Mouse (Mus musculus) hindbrain, embryonic 16.5 days (tissue): ENCODE measurements around the gene Slx1b. TPM values are rescaled to one million over a fixed set of nuclear protein-coding genes. Genes with fewer than 3 reads are reported as not detected.

ENCODE experiments used
- ATAC-seq: fragments of 200-750 bp; cut with Nextera tagmentation; 2 replicates; pipeline ENCODE4 v1.8.0; 2017; ENCODE audit warnings: moderate TSS enrichment, moderate library complexity
- H3K27ac ChIP-seq: fragments of 300-500 bp; sonication (generic); 2 replicates; pipeline ENCODE4 v1.5.1; 2014; ENCODE audit warnings: low read depth, mild to moderate bottlenecking, control low read depth, low read length, moderate library complexity
- H3K27me3 ChIP-seq: fragments of 300-500 bp; sonication (generic); replicated peaks from 2 replicates; pipeline ENCODE4 v1.6.1; 2014; ENCODE audit warnings: low read length; ENCODE audit not compliant: control insufficient read depth, insufficient read depth
- H3K36me3 ChIP-seq: fragments of 300-500 bp; sonication (generic); 2 replicates; pipeline ENCODE4 v1.6.1; 2014; ENCODE audit warnings: mild to moderate bottlenecking, low read length, moderate library complexity, mixed read lengths; ENCODE audit not compliant: control insufficient read depth, insufficient read depth
- H3K4me1 ChIP-seq: fragments of 300-500 bp; sonication (generic); 2 replicates; pipeline ENCODE4 v1.6.1; 2014; ENCODE audit warnings: low read depth, low read length; ENCODE audit not compliant: control insufficient read depth, insufficient read depth
- H3K4me2 ChIP-seq: fragments of 300-500 bp; sonication (generic); 2 replicates; pipeline ENCODE4 v1.6.1; 2014; ENCODE audit warnings: mild to moderate bottlenecking, low read length, control low read depth, moderate library complexity
- H3K4me3 ChIP-seq: fragments of 300-500 bp; sonication (generic); 2 replicates; pipeline ENCODE4 v1.5.1; 2014; ENCODE audit warnings: mild to moderate bottlenecking, low read length, control low read depth, moderate library complexity
- H3K9ac ChIP-seq: fragments of 300-500 bp; sonication (generic); 2 replicates; pipeline ENCODE4 v1.6.1; 2014; ENCODE audit warnings: low read depth, mild to moderate bottlenecking, control low read depth, low read length, moderate library complexity
- H3K9me3 ChIP-seq: fragments of 300-500 bp; sonication (generic); 2 replicates; pipeline ENCODE4 v1.6.1; 2014; ENCODE audit warnings: mild to moderate bottlenecking, low read length, moderate library complexity; ENCODE audit not compliant: control insufficient read depth
- WGBS: fragments of 180-500 bp; shearing (Covaris S2); extraction: QIAGEN DNeasy Blood & Tissue Kit; methylation state at CpG from one replicate; pipeline ENCODE4 v1.1.7; 2014; 5-methylcytosine and 5-hydroxymethylcytosine counted together
- polyA plus RNA-seq: library from polyadenylated mRNA; unstranded; fragments of >200 nt; fragmentation: Nextera tagmentation; extraction: Ambion mirVana; gene quantifications from 2 replicates; pipeline ENCODE4 v1.2.1, GENCODE M21; 2015

Gene Slx1b
- polyA plus RNA-seq, 1 experiment from 2014 or later: 13.4 TPM

DNA sequence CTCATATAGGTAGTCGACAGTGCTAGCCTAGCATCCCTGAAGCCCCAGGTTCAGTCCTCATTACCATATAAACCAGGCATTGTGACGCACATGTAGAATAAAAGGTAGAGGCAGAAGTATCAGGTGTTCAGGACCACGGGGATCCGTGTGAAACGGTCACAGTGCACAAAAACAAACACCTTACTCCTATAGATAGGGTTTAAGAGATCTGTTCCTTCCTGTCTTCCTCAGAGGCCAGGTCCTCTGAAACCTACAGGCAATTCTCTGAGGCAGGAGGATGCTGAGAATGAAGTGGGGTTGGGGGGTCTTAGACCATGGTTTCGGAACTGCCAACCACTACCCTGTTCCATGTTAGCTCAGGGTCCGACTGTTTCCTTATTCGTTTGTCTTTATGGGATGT, 2.3 kb upstream of the Slx1b start:
- Histone ChIP-seq H3K36me3 (peaks cover 9% of the 10 kb centered on the region; the same call in 1 of the 2 replicates), H3K4me1 (peaks cover 45% of the 10 kb centered on the region), H3K27me3 (no peaks in the 10 kb centered on the region), H3K9me3 (no peaks in the 10 kb centered on the region), H3K27ac (no peak overlapping the region), H3K9ac (no peak overlapping the region), H3K4me3 (no peak overlapping the region), H3K4me2 (no peak overlapping the region)
- 93% methylated on average over 8 of the region's 8 CpGs for WGBS
- ATAC-seq: no peak

DNA sequence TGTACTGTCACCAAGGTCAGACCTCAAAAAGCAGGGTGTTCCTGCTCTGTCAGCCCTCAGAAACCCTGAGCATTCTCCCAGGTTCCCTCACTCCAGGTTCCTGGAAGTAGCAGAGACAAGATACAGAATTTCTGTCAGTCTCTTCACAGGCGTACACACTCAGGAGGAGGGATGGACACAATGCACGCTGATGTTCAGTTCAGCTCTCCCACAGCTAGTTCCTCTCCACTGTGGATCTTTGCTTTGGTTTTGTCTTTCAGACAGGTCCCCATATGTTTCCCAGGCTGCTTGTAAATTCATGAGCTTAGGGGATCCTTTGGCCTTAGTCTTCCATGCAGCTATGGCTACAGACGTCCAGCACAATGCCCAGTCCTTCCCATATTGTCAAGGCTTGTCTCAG, 1.3 kb upstream of the Slx1b start:
- peak overlapping the region; percentile 53 for H3K4me3 ChIP-seq
- no peak overlapping the region for H3K9ac ChIP-seq
- H3K4me2 ChIP-seq: peak overlapping the region; percentile 89
- WGBS: 74% methylated on average over 3 of the region's 3 CpGs
- H3K27me3 ChIP-seq: no peaks in the 10 kb centered on the region
- no peak overlapping the region for H3K27ac ChIP-seq
- no peaks in the 10 kb centered on the region for H3K9me3 ChIP-seq
- no peak for ATAC-seq
- H3K4me1 ChIP-seq: peaks cover 35% of the 10 kb centered on the region
- H3K36me3 ChIP-seq: peaks cover 13% of the 10 kb centered on the region

DNA sequence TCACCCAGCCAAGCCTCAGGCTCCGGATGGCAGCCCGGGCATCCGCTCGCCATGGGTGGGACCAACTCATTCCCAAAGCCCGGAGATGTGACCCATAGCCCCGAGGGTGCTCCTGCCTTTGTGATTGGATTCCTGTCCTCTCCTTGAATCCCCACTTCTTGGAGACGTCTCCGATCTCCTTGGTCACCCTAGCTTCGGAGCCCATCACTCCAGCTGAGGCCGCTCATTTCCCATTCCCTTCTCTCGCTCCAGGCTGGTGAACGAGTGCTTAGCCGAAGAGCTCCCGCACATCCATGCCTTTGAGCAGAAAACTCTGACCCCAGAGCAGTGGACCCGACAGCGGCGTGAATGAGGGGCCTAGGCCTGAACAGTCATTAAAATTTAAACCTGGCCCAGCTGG, 719 bp upstream of the Slx1b start:
- Histone ChIP-seq H3K4me2 (peak overlapping the region; percentile 89), H3K27me3 (no peaks in the 10 kb centered on the region), H3K36me3 (peaks cover 17% of the 10 kb centered on the region), H3K4me1 (peaks cover 29% of the 10 kb centered on the region), H3K9ac (peak overlapping the region; percentile 84), H3K27ac (peak overlapping the region; percentile 72), H3K4me3 (peak overlapping the region; percentile 53), H3K9me3 (no peaks in the 10 kb centered on the region)
- 5% methylated on average over 17 of the region's 17 CpGs for WGBS
- no peak for ATAC-seq

DNA sequence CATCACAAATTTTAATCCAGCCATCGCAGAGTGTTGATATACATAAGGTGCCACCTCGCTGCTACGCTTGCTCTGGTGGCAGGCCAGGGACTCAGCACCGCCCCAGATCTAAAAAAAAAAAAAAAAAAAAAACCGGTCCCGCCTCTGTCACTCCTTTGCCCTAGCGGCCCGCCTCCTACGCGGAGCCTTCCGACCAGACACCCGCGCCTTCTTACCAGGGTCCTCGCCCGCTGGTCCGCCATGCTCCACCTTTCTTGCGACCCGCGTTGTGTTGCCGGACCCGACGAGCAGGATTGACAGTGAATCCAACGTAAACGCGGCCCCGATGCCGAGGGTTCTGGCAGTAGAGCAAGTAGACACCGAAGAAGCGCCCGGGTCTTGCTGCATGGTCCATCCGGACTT, 373 bp downstream of the Slx1b start, which contains the start of gene Bola2:
TSS of gene Bola2 (plus strand) at position 192 of the 402 bp plus-strand sequence.
- H3K4me3 ChIP-seq: peak within 1 kb of the TSS; percentile 53
- peaks cover 22% of the 10 kb centered on the region for H3K36me3 ChIP-seq
- H3K4me1 ChIP-seq: peaks cover 24% of the 10 kb centered on the region
- peak within 1 kb of the TSS; percentile 85 for H3K27ac ChIP-seq
- 0% methylated on average over 31 of the region's 31 CpGs for WGBS
- H3K4me2 ChIP-seq: peak within 1 kb of the TSS; percentile 89
- no peaks in the 10 kb centered on the region for H3K27me3 ChIP-seq
- peak; percentile 31 for ATAC-seq
- H3K9ac ChIP-seq: peak within 1 kb of the TSS; percentile 84
- no peaks in the 10 kb centered on the region for H3K9me3 ChIP-seq

DNA sequence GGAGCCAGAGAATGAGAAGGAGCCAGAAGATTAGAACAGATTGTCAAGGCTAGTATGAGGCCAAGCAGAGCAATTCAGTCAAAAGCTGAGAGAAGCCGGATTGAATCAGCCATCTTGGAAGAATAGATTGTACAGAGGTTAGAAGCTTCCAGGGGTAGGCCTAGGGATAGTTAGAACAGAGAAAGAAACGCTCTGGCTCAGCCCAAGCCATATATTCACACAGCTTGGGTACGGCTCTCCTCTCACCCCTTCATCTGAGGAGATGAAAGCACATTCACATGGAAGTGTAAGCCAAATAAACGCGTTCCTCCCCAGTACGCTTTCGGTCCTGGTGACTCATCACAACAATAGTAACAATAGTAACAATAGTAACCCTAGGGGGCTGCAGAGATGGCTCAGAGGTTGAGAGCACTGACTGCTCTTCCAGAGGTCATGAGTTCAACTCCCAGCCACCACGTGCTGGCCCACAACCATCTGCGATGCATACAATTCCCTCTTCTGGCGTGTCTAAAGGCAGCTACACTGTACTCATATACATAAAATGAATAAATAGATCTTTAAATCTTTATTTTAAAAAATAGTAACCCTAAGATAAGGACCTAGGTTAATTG, 1.0 kb downstream of the Slx1b start:
- Histone ChIP-seq H3K9ac (peak overlapping the region; percentile 73), H3K9me3 (no peaks in the 10 kb centered on the region), H3K4me1 (peaks cover 24% of the 10 kb centered on the region), H3K4me3 (peak overlapping the region; percentile 53), H3K4me2 (peak overlapping the region; percentile 89), H3K27me3 (no peaks in the 10 kb centered on the region), H3K36me3 (peaks cover 17% of the 10 kb centered on the region), H3K27ac (no peak overlapping the region)
- no peak for ATAC-seq
- 14% methylated on average over 10 of the region's 10 CpGs for WGBS

DNA sequence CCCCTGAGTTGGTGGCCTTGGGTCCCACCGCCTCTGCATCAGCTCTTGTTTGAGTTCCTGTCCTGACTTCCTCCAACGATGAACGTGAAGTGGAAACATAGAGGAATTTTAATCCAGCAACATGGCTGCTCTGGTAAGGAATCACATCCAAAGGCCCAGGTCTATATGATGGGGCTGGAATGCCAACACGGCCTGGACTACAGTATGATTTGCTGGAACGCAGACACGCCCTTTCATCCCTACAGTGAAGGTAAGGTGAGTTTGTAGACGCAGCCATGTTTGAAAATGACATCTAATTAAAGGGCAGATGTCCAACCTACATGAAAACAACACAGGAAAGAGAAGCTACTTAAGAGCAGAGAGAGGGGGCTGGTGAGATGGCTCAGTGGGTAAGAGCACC, 1.8 kb downstream of the Slx1b start:
- no peak for ATAC-seq
- H3K4me3 ChIP-seq: no peak overlapping the region
- H3K36me3 ChIP-seq: peaks cover 13% of the 10 kb centered on the region
- peak overlapping the region; percentile 33 for H3K4me2 ChIP-seq
- peaks cover 24% of the 10 kb centered on the region for H3K4me1 ChIP-seq
- no peak overlapping the region for H3K27ac ChIP-seq
- H3K27me3 ChIP-seq: no peaks in the 10 kb centered on the region
- no peaks in the 10 kb centered on the region for H3K9me3 ChIP-seq
- no peak overlapping the region for H3K9ac ChIP-seq
- 85% methylated on average over 7 of the region's 7 CpGs for WGBS

DNA sequence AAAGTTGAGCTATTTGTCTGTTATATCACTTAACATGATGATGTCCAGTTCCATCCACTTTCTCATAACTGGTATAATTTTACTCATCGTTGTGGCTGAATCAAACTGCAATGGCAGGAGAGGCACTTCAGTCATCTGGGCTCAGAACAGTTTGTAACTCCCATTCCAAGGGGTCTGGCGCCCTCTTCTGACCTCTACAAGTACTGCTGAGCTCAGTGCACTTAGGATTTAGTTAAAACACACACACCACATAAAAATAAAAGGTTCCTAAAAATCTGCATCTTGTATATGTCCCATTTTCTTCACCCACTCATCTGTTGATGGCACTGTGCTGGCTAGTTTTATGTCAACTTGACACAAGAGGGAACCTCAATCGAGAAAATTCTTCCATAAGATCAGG, 2.3 kb downstream of the Slx1b start:
- Histone ChIP-seq H3K27ac (no peak overlapping the region), H3K36me3 (peaks cover 13% of the 10 kb centered on the region), H3K9me3 (no peaks in the 10 kb centered on the region), H3K9ac (no peak overlapping the region), H3K27me3 (no peaks in the 10 kb centered on the region), H3K4me2 (no peak overlapping the region; the same call in none of the 2 replicates), H3K4me3 (no peak overlapping the region), H3K4me1 (peaks cover 24% of the 10 kb centered on the region)
- WGBS: 36% methylated on average over 3 of the region's 3 CpGs
- ATAC-seq: no peak

DNA sequence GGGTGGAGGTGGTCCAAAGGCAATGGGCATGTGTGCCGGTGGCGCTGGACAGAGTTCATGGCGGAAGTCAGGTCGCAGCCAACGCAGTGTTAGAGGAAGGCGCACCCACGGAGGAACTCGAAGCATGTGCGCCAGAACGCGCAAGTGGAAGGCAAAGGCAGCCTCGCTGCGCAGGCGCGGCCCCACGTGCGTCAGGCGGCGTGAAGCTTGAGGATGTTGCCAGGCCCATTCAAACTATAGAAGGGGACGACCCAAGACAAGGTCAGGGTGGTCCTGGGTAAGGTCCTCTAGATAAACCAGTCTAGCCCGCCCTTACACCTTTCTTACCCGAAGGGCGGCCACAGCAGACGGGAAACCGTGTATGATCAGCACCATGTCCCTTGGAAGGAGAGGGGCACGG, 3.2 kb downstream of the Slx1b start:
- Histone ChIP-seq H3K4me1 (peaks cover 24% of the 10 kb centered on the region), H3K4me2 (no peak overlapping the region), H3K27ac (no peak overlapping the region), H3K4me3 (no peak overlapping the region), H3K9me3 (no peaks in the 10 kb centered on the region), H3K27me3 (no peaks in the 10 kb centered on the region), H3K36me3 (peaks cover 13% of the 10 kb centered on the region), H3K9ac (no peak overlapping the region)
- no peak for ATAC-seq
- WGBS: 94% methylated on average over 26 of the region's 26 CpGs

DNA sequence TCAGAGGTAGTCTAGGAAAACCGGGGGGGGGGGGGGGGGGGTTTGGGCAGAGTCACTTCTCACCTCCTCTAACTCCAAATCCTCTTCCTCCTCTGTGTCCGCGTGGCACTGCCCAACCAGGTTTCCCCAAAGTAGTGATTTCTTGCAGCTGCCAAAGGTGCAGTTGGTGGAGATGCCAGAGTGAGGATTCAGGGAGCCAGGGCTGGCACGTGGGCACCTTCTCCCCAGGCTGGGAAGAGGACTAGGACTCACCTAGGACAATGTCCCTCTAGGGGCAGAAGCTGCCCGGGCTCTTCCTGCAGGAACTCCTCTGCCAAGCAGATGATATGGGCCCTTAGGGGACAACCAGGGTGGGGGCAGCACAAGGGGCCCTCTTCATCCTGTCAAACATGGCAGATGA, 3.9 kb downstream of the Slx1b start:
- H3K4me3 ChIP-seq: no peak overlapping the region
- H3K9ac ChIP-seq: no peak overlapping the region
- no peak overlapping the region for H3K27ac ChIP-seq
- 81% methylated on average over 5 of the region's 5 CpGs for WGBS
- H3K27me3 ChIP-seq: no peaks in the 10 kb centered on the region
- ATAC-seq: no peak
- H3K36me3 ChIP-seq: peaks cover 13% of the 10 kb centered on the region
- no peaks in the 10 kb centered on the region for H3K9me3 ChIP-seq
- peaks cover 16% of the 10 kb centered on the region for H3K4me1 ChIP-seq
- H3K4me2 ChIP-seq: no peak overlapping the region
